Mouse (Mus musculus) ES-E14 (cell line): Measurements from ENCODE around the gene Pard3b. TPM values are rescaled to one million over a fixed set of nuclear protein-coding genes. Genes with fewer than 3 reads are reported as not detected.

Experiments used
- DNase-seq: peaks from one replicate; pipeline ENCODE4 v3.0.0-alpha.2; 2013; ENCODE audit warnings: low read depth, low spot score
- H3K27ac ChIP-seq: 2 replicates; pipeline ENCODE4 v1.5.1; 2012; ENCODE audit warnings: low read depth, mild to moderate bottlenecking, low read length, moderate library complexity, mixed read lengths; ENCODE audit not compliant: poor library complexity, insufficient read depth, severe bottlenecking
- H3K36me3 ChIP-seq: 2 replicates; pipeline ENCODE4 v1.6.1; 2012; ENCODE audit warnings: mild to moderate bottlenecking, low read length, moderate library complexity, mixed read lengths; ENCODE audit not compliant: control insufficient read depth, poor library complexity, insufficient read depth, severe bottlenecking
- H3K4me1 ChIP-seq, 2 experiments: fragments of 150-350 bp in 1 of 2; sonication (generic) in 1 of 2; 2 replicates each; pipeline ENCODE4 v1.6.1; 2012; ENCODE audit warnings: low read length in 2 of 2, mild to moderate bottlenecking in 1 of 2, mixed read lengths in 1 of 2; ENCODE audit not compliant: control insufficient read depth in 2 of 2, insufficient read depth in 2 of 2, poor library complexity in 1 of 2
- H3K4me3 ChIP-seq, 2 experiments: fragments of 150-350 bp in 1 of 2; sonication (generic) in 1 of 2; 2 replicates each; pipeline ENCODE4 v1.5.1; 2012; ENCODE audit warnings: low read length in 2 of 2, low read depth in 1 of 2, mild to moderate bottlenecking in 1 of 2, mixed read lengths in 1 of 2; ENCODE audit not compliant: insufficient read depth in 1 of 2, poor library complexity in 1 of 2, severe bottlenecking in 1 of 2
- H3K9ac ChIP-seq: 2 replicates; pipeline ENCODE4 v1.6.1; 2012; ENCODE audit warnings: low read depth, mild to moderate bottlenecking, low read length, mixed read lengths; ENCODE audit not compliant: poor library complexity, insufficient read depth, severe bottlenecking
- H3K9me3 ChIP-seq: fragments of 150-350 bp; sonication (generic); 2 replicates; pipeline ENCODE4 v1.6.1; 2012; ENCODE audit warnings: low read depth, mild to moderate bottlenecking, low read length; ENCODE audit not compliant: control insufficient read depth, insufficient read depth
- CHD2 ChIP-seq: IDR thresholded peaks from 2 replicates; pipeline ENCODE4 v1.6.1; 2014; ENCODE audit warnings: mild to moderate bottlenecking, low read depth, low read length, inconsistent platforms
- HCFC1 ChIP-seq: IDR thresholded peaks from 2 replicates; pipeline ENCODE4 v1.6.1; 2012; ENCODE audit warnings: low read length, inconsistent platforms, borderline replicate concordance; ENCODE audit not compliant: insufficient read depth
- MAFK ChIP-seq: IDR thresholded peaks from 2 replicates; pipeline ENCODE4 v1.6.1; 2014; ENCODE audit warnings: mild to moderate bottlenecking, low read depth, low read length, inconsistent platforms; ENCODE audit not compliant: insufficient read depth
- ZC3H11A ChIP-seq: IDR thresholded peaks from 2 replicates; pipeline ENCODE4 v1.6.1; 2012; ENCODE audit warnings: low read depth, mild to moderate bottlenecking, inconsistent platforms, low read length, borderline replicate concordance
- ZNF384 ChIP-seq: IDR thresholded peaks from 2 replicates; pipeline ENCODE4 v1.6.1; 2012; ENCODE audit warnings: low read depth, low read length, inconsistent platforms
- in situ Hi-C, 2 experiments: fragments of 600-800 bp; cut with MboI; formaldehyde crosslinking; loops; one replicate each; pipeline ENCODE4 v1.15.1; 2025; ENCODE audit warnings: low sequenced_read_pairs in 2 of 2, inconsistent platforms in 1 of 2; ENCODE audit not compliant: unreplicated experiment in 2 of 2
- total RNA-seq: library from RNA; depleted of rRNA; stranded (reverse); fragments of 300-350 nt; gene quantifications from 2 replicates; pipeline ENCODE4 v1.2.3, GENCODE M21; 2012

The Pard3b gene
- total RNA-seq, 1 experiment, result 0.49 TPM

GRCm38 (mm10) chr1:62511681-62512080, 873.1 kb downstream of the Pard3b start:
- no peak overlapping the region for H3K9ac ChIP-seq
- DNase-seq, result no peak
- no peak for TF ChIP-seq ZC3H11A
- no peak for TF ChIP-seq CHD2
- no peaks in the 10 kb centered on the region for H3K9me3 ChIP-seq
- H3K4me3 ChIP-seq, result no peak overlapping the region
- no peaks in the 10 kb centered on the region for H3K36me3 ChIP-seq
- in situ Hi-C loops, result no loop called here
- no peaks in the 10 kb centered on the region for H3K4me1 ChIP-seq
- H3K27ac ChIP-seq, result no peak overlapping the region

DNA sequence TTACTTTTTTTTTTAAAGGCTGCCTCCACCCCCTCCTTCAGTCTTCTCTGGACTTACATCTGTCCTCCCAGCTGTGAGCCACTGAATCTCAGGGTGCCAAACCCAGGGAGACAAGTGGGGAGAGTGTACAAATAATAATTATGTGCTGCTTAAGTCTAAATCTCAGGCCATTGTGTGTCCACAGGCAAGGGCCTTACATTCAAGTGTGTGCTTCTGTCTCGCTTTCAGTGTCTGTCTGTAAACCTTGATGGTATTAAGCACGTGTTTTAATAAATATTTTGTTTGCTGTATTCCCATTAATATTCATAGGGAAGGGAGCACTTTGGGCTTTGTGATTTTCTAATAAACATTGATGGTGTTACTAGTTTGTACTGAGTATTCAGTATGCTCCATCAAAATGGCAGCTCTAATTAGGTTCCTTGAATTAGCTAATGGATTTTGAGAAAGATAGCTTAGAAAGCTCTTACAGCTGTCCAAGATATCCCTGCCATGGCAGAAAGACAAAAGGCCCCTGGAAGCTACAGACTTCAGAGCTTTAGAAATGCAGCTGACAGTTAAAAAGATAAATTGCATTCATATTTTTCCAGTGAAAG, 880.1 kb downstream of the Pard3b start:
- no peaks in the 10 kb centered on the region for H3K9me3 ChIP-seq
- no peaks in the 10 kb centered on the region for H3K36me3 ChIP-seq
- TF ChIP-seq ZC3H11A (no peak), ZNF384 (no peak), CHD2 (no peak), HCFC1 (no peak), MAFK (no peak)
- H3K27ac ChIP-seq, result no peak overlapping the region
- H3K9ac ChIP-seq, result no peak overlapping the region
- no peak for DNase-seq
- in situ Hi-C loops, result no loop called here
- no peaks in the 10 kb centered on the region for H3K4me1 ChIP-seq
- no peak overlapping the region for H3K4me3 ChIP-seq

GRCm38 (mm10) chr1:62521368-62521767, 882.7 kb downstream of the Pard3b start:
- Histone ChIP-seq H3K9me3 (no peaks in the 10 kb centered on the region), H3K36me3 (no peaks in the 10 kb centered on the region), H3K4me1 (no peaks in the 10 kb centered on the region), H3K27ac (no peak overlapping the region), H3K4me3 (no peak overlapping the region), H3K9ac (no peak overlapping the region)
- in situ Hi-C loops, result no loop called here
- DNase-seq, result no peak
- TF ChIP-seq HCFC1, result no peak
- TF ChIP-seq ZNF384, result no peak
- no peak for TF ChIP-seq MAFK
- no peak for TF ChIP-seq CHD2
- no peak for TF ChIP-seq ZC3H11A

DNA sequence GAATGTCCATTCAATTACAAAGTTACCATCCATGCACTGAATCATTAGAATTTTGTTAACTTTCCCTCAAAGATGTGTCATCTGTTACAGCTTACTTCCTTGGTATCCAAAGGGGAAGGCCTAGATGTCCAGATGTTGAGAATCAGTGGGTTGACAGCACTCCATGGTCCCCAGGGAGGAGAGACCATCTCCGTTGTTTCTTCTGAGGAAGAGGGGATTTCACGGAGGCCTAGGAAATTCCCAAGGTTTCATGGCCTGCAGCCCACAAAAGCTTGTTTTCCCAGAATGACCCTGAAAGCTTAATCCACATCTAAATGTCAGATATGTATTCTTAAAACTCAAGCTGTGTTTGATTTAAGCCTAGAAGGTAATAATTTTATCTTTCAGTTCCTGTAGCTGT, 884.1 kb downstream of the Pard3b start:
- no peak for TF ChIP-seq ZC3H11A
- no peak for TF ChIP-seq CHD2
- no peak for TF ChIP-seq HCFC1
- no peak for TF ChIP-seq MAFK
- TF ChIP-seq ZNF384, result no peak
- Histone ChIP-seq H3K4me1 (no peaks in the 10 kb centered on the region), H3K36me3 (no peaks in the 10 kb centered on the region), H3K27ac (no peak overlapping the region), H3K4me3 (no peak overlapping the region), H3K9ac (no peak overlapping the region), H3K9me3 (no peaks in the 10 kb centered on the region)
- DNase-seq, result no peak
- in situ Hi-C loops, result no loop called here

- H3K4me3 ChIP-seq, result no peak overlapping the region
- TF ChIP-seq CHD2, result no peak
- no peak for TF ChIP-seq ZNF384
- TF ChIP-seq MAFK, result no peak
- no peak for DNase-seq
- no peaks in the 10 kb centered on the region for H3K4me1 ChIP-seq
- no peaks in the 10 kb centered on the region for H3K9me3 ChIP-seq
- in situ Hi-C loops, result no loop called here
- no peak overlapping the region for H3K9ac ChIP-seq
- no peak overlapping the region for H3K27ac ChIP-seq
- H3K36me3 ChIP-seq, result no peaks in the 10 kb centered on the region
Measured at GRCm38 (mm10) chr1:62527788-62528187, 889.2 kb downstream of the Pard3b start.
